Mouse (Mus musculus) cerebellum, adult 2 months (tissue): ENCODE results near the gene Pip4k2b.

ENCODE experiments used
- CTCF ChIP-seq: fragments of 200-500 bp; IDR thresholded peaks from 2 replicates; pipeline ENCODE4 v1.5.1; 2011; ENCODE audit warnings: low read depth, mild to moderate bottlenecking, control low read depth, low read length, moderate library complexity, borderline replicate concordance; ENCODE audit not compliant: insufficient read depth
- POLR2A ChIP-seq: fragments of 200-500 bp; IDR thresholded peaks from 2 replicates; pipeline ENCODE4 v1.6.1; 2011; ENCODE audit warnings: low read length, control low read depth, borderline replicate concordance; ENCODE audit not compliant: insufficient read depth

- TF ChIP-seq POLR2A = no peak
- TF ChIP-seq CTCF = no peak
Observed at GRCm38 (mm10) chr11:97775186-97775585, 30.7 kb upstream of the Pip4k2b start.
